ENCODE assay signal across 8 mouse cellular contexts in the genomic region with DNA sequence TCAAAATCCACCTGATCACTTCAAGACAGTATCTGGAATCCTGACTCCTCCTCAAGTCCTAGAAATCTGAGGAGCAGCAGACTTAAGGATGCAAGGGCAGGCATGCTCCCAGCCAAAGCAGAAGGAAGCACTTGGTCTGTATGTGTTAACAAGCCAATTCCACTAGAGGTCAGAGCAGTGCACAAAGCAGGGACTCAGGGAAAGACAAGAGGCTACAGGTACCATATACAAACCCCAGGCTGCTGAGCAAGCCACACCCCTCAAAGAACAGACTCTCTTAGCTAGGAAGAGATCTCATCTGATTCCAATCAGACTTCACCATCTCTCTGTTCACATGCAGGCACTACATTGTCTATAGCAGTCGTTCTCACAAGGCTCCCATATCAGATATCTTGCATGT.
DNase-seq lines count a peak whose midpoint lies in the region; ATAC-seq and TF ChIP-seq lines count a peak whose summit lies in the region.

No protein-coding gene starts in this region.

- TF ChIP-seq POLR2A in embryonic fibroblast, embryonic 13.5 days (IDR thresholded peaks at IDR 0.05; ENCODE audit: low read depth, low read length) = no peak
- TF ChIP-seq POLR2A in limb, embryonic 14.5 days (IDR thresholded peaks at IDR 0.05; ENCODE audit: borderline replicate concordance, extremely low read depth, insufficient read depth, insufficient read length) = no peak

- no peak overlapping the region for H3K4me2 ChIP-seq in limb, embryonic 14.5 days (replicated peaks; ENCODE audit: low read depth, low read length, severe bottlenecking)
- no peak overlapping the region for H3K4me2 ChIP-seq in midbrain, postnatal 0 days (ENCODE audit: low read depth, low read length, poor library complexity, severe bottlenecking)

- H3K4me3 ChIP-seq in embryonic fibroblast, embryonic 13.5 days (ENCODE audit: insufficient read depth, low read length) = no peak overlapping the region
- H3K4me3 ChIP-seq in limb, embryonic 14.5 days (replicated peaks; ENCODE audit: low read length) = no peak overlapping the region
- no peak overlapping the region for H3K4me3 ChIP-seq in midbrain, postnatal 0 days (ENCODE audit: low read depth, low read length)

- no peak overlapping the region for H3K9ac ChIP-seq in limb, embryonic 14.5 days (ENCODE audit: low read depth, low read length, severe bottlenecking)
- H3K9ac ChIP-seq in midbrain, postnatal 0 days (replicated peaks; ENCODE audit: low read length, poor library complexity, severe bottlenecking) = no peak overlapping the region

- H3K27me3 ChIP-seq in limb, embryonic 14.5 days (ENCODE audit: control insufficient read depth, insufficient read depth, low read length) = no peaks in the 10 kb centered on the region
- H3K27me3 ChIP-seq in midbrain, postnatal 0 days (ENCODE audit: insufficient read depth, low read length) = no peaks in the 10 kb centered on the region

- no peaks in the 10 kb centered on the region; the same call in 1 of the 2 replicates for H3K4me1 ChIP-seq in embryonic fibroblast, embryonic 13.5 days (ENCODE audit: control insufficient read depth, insufficient read depth, low read length)
- H3K4me1 ChIP-seq in limb, embryonic 14.5 days (ENCODE audit: control insufficient read depth, insufficient read depth, low read length) = peaks cover 6% of the 10 kb centered on the region; the same call in 1 of the 2 replicates
- H3K4me1 ChIP-seq in midbrain, postnatal 0 days (ENCODE audit: insufficient read depth, low read length) = no peaks in the 10 kb centered on the region

- no peaks in the 10 kb centered on the region for H3K36me3 ChIP-seq in limb, embryonic 14.5 days (ENCODE audit: control insufficient read depth, insufficient read depth, low read length)
- no peaks in the 10 kb centered on the region for H3K36me3 ChIP-seq in midbrain, postnatal 0 days (ENCODE audit: insufficient read depth, low read length)

- 29% methylated on average over 1 of the region's 1 CpGs for WGBS in limb, embryonic 14.5 days
- WGBS in midbrain, postnatal 0 days = 34% methylated on average over 1 of the region's 1 CpGs

- TF ChIP-seq CTCF in embryonic fibroblast, embryonic 13.5 days (IDR thresholded peaks at IDR 0.05; ENCODE audit: borderline replicate concordance, insufficient read depth, low read length) = peak; percentile 39; the same call in 1 of the 2 replicates
- peak; percentile 85 for TF ChIP-seq CTCF in midbrain, postnatal 0 days (IDR thresholded peaks at IDR 0.05)

- H3K9me3 ChIP-seq in limb, embryonic 14.5 days (ENCODE audit: control insufficient read depth, low read length) = no peaks in the 10 kb centered on the region
- no peaks in the 10 kb centered on the region for H3K9me3 ChIP-seq in midbrain, postnatal 0 days (ENCODE audit: low read length)

- DNase-seq in right cerebral cortex, adult 18-20 months = peak; percentile 17
- no peak for DNase-seq in right cerebral cortex, postnatal 14 days
- peak; percentile 83 for DNase-seq in ZHBTc4 (ENCODE audit: low read depth, low spot score)
- peak; percentile 35 for DNase-seq in kidney, adult 18-20 months
- peak; percentile 57 for DNase-seq in limb, embryonic 14.5 days (ENCODE audit: low spot score)
- peak; percentile 69 for DNase-seq in midbrain, postnatal 0 days (ENCODE audit: low spot score)
- peak; percentile 46 for DNase-seq in yolk sac, embryonic 10.5 days (ENCODE audit: low spot score)

- no peak overlapping the region for H3K27ac ChIP-seq in embryonic fibroblast, embryonic 13.5 days (ENCODE audit: insufficient read depth, low read length)
- H3K27ac ChIP-seq in limb, embryonic 14.5 days (replicated peaks; ENCODE audit: low read depth, low read length) = no peak overlapping the region
- H3K27ac ChIP-seq in midbrain, postnatal 0 days (ENCODE audit: low read depth, low read length) = no peak overlapping the region

- ATAC-seq in limb, embryonic 14.5 days (ENCODE audit: low FRiP score, low read depth) = peak; percentile 74; the same call in 1 of the 2 replicates
- no peak for ATAC-seq in midbrain, postnatal 0 days (ENCODE audit: low FRiP score)
